ENCODE assay signal across 38 mouse cellular contexts in genomic region chr13:92261329-92261728, GRCm38 (mm10). TPM values are rescaled to one million over a fixed set of nuclear protein-coding genes. Genes with fewer than 3 reads are reported as not detected.
"Had no signal": no experiment of that assay in that cellular context is flagged by ENCODE, and none has a peak within 500 bp of the region (broad histone marks: within the 10 kb centered on the region; RNA-seq: fewer than 3 reads in every experiment).

No protein-coding gene starts in this region.

- H3K4me3 ChIP-seq: limb, embryonic 10.5 days; limb, embryonic 12.5 days; limb, embryonic 13.5 days; limb, embryonic 15.5 days; liver, embryonic 12.5 days; liver, embryonic 13.5 days; liver, embryonic 15.5 days; lung, embryonic 15.5 days; megakaryocyte, embryonic 14.5 days; midbrain, embryonic 10.5 days; midbrain, embryonic 12.5 days; midbrain, embryonic 13.5 days; midbrain, embryonic 15.5 days; myocyte; neural tube, embryonic 12.5 days had no signal

- H3K4me1 ChIP-seq: limb, embryonic 10.5 days; limb, embryonic 12.5 days; limb, embryonic 13.5 days; limb, embryonic 15.5 days; liver, embryonic 12.5 days; liver, embryonic 13.5 days; liver, embryonic 15.5 days; lung, embryonic 15.5 days; midbrain, embryonic 10.5 days; midbrain, embryonic 12.5 days; midbrain, embryonic 13.5 days; midbrain, embryonic 15.5 days; neural tube, embryonic 12.5 days had no signal

- DNase-seq: left cerebral cortex, postnatal 4 days; liver; liver, embryonic 13.5 days; liver, postnatal 0 days; lung, adult 18-20 months; lung, adult 2 months; lung, embryonic 14.5 days; lung, postnatal 10 days; lung, postnatal 14 days; lung, postnatal 36 days; lung, postnatal 4 days; midbrain, embryonic 14.5 days had no signal

- H3K27ac ChIP-seq: limb, embryonic 10.5 days; limb, embryonic 12.5 days; limb, embryonic 13.5 days; limb, embryonic 15.5 days; liver, embryonic 12.5 days; liver, embryonic 13.5 days; liver, embryonic 14.5 days; liver, embryonic 15.5 days; lung, embryonic 15.5 days; macrophage; midbrain, embryonic 10.5 days; midbrain, embryonic 12.5 days; midbrain, embryonic 13.5 days; midbrain, embryonic 15.5 days; neural tube, embryonic 12.5 days had no signal

- H3K27me3 ChIP-seq: limb, embryonic 12.5 days; limb, embryonic 13.5 days; limb, embryonic 15.5 days; liver, embryonic 12.5 days; liver, embryonic 13.5 days; liver, embryonic 15.5 days; lung, embryonic 15.5 days; megakaryocyte, embryonic 14.5 days; midbrain, embryonic 12.5 days; midbrain, embryonic 13.5 days; midbrain, embryonic 15.5 days; neural tube, embryonic 12.5 days had no signal

- H3K9me3 ChIP-seq: limb, embryonic 10.5 days; limb, embryonic 12.5 days; limb, embryonic 13.5 days; limb, embryonic 15.5 days; liver, embryonic 12.5 days; liver, embryonic 13.5 days; liver, embryonic 15.5 days; lung, embryonic 15.5 days; megakaryocyte, embryonic 14.5 days; midbrain, embryonic 10.5 days; midbrain, embryonic 12.5 days; midbrain, embryonic 13.5 days; midbrain, embryonic 15.5 days; neural tube, embryonic 12.5 days had no signal

- H3K36me3 ChIP-seq: lung, embryonic 15.5 days; midbrain, embryonic 15.5 days had no signal

RNA-seq across cellular contexts. Expression of gene Gm20379, which starts 44.5 kb away (rescaled TPM):
- total RNA-seq: left cerebral cortex, postnatal 10 days; left cerebral cortex, postnatal 14 days; left cerebral cortex, postnatal 25 days; left cerebral cortex, postnatal 36 days; left cerebral cortex, postnatal 4 days; liver, adult 2 months; megakaryocyte progenitor cell, adult 5-6 weeks; megakaryocyte, adult 5-6 weeks; megakaryocyte-erythroid progenitor cell, adult 5-6 weeks; midbrain, postnatal 0 days; monocyte, adult 5-6 weeks had no signal
- polyA plus RNA-seq: liver, adult 2 months; lung, adult 2 months; macrophage; myocyte had no signal
